Mouse (Mus musculus): ENCODE data around the gene Birc2. TPM values are rescaled to one million over a fixed set of nuclear protein-coding genes. Genes with fewer than 3 reads are reported as not detected.

Birc2 gene
- polyA plus RNA-seq, 1 experiment from 2014 or later, result 45.9 TPM

DNA sequence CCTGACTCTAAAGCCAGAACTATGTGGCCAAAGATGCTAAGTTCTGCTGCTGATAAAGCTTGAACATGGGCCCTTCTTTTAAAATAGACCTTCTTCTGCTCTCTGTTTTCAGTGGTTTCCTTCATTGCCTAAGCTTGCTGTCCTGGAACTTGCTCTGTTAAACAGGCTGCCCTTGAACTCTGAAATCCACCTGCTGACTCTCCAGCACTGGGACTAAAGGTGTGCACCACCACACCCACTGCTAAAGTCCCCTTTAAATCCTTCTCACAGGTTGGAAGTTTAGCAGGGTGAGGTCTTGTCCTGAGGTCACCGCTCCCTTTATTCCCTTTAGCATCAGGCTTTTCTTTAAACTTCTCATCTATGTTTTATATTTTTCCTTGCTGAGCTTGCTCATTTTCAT lies 59.9 kb downstream of the Birc2 start:
- WGBS, result 93% methylated on average over 1 of the region's 1 CpGs
- 0 out of 2 replicates have a peak, but pooled peaks cover 3% of the 10 kb centered on the region for H3K36me3 ChIP-seq (replicated peaks; ENCODE audit: control insufficient read depth, insufficient read depth, low read depth, low read length)
- no peak for DNase-seq (ENCODE audit: low spot score)
- no peak overlapping the region for H3K4me3 ChIP-seq (ENCODE audit: low read depth, low read length)
- H3K27ac ChIP-seq (replicated peaks; ENCODE audit: low read depth, low read length), result no peak overlapping the region
- no peaks in the 10 kb centered on the region for H3K27me3 ChIP-seq (ENCODE audit: control insufficient read depth, insufficient read depth, low read length)
- no peak overlapping the region for H3K4me2 ChIP-seq (ENCODE audit: low read depth, low read length)
- ATAC-seq (replicated peaks; ENCODE audit: insufficient number of reproducible peaks, low FRiP score, low TSS enrichment, low read depth), result no peak
- H3K9me3 ChIP-seq (replicated peaks; ENCODE audit: control insufficient read depth, low read length), result no peaks in the 10 kb centered on the region
- no peak overlapping the region for H3K9ac ChIP-seq (replicated peaks; ENCODE audit: low read length)
- H3K4me1 ChIP-seq (ENCODE audit: control insufficient read depth, insufficient read depth, low read length), result no peaks in the 10 kb centered on the region

DNA sequence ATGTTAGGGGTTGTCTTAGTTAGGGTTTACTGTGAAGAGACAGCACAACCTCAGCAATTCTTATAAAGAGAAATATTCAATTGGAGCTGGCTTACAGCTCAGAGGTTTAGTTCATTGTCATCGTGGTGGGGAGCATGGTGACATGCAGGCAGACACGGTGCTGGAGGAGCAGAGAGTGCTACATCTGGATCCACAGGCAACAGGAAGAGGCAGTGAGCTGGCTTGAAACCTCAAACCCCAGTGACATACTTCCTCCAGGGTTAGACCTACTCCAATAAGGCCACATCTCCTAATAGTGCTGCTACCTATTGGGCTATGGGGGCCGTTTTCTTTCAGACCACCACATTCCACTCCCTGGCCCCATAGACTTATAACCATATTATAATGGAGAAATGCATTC lies 60.9 kb downstream of the Birc2 start:
- Histone ChIP-seq H3K9ac (replicated peaks; ENCODE audit: low read length) (no peak overlapping the region), H3K9me3 (replicated peaks; ENCODE audit: control insufficient read depth, low read length) (no peaks in the 10 kb centered on the region), H3K4me3 (ENCODE audit: low read depth, low read length) (no peak overlapping the region), H3K4me2 (ENCODE audit: low read depth, low read length) (no peak overlapping the region), H3K4me1 (ENCODE audit: control insufficient read depth, insufficient read depth, low read length) (no peaks in the 10 kb centered on the region), H3K27me3 (ENCODE audit: control insufficient read depth, insufficient read depth, low read length) (no peaks in the 10 kb centered on the region), H3K27ac (replicated peaks; ENCODE audit: low read depth, low read length) (no peak overlapping the region), H3K36me3 (replicated peaks; ENCODE audit: control insufficient read depth, insufficient read depth, low read depth, low read length) (0 out of 2 replicates have a peak, but pooled peaks cover 3% of the 10 kb centered on the region)
- DNase-seq (ENCODE audit: low spot score) (no peak), ATAC-seq (replicated peaks; ENCODE audit: insufficient number of reproducible peaks, low FRiP score, low TSS enrichment, low read depth) (no peak)
- 63% methylated on average over 3 of the region's 3 CpGs for WGBS

DNA sequence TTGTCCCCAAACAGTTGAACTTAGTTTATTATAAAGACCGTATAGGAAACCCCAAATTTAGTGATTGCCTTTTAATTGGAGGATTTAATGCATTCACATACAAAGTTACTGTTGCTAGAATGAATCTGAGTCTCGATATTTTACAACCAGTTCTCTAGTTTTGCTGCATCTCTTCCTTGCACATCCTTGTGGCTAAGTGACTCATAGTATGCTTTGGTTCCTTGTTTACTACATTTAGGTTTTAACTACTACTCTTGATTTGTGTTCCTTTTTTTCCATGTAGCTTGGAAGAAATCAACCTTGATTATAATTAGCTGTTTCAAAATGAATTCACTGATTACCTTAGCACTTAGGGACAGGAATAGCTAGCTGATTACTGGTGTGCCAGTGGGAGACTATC lies 61.9 kb downstream of the Birc2 start:
- WGBS, result 95% methylated on average over 2 of the region's 2 CpGs
- H3K27me3 ChIP-seq (ENCODE audit: control insufficient read depth, insufficient read depth, low read length), result no peaks in the 10 kb centered on the region
- DNase-seq (ENCODE audit: low spot score) (no peak), ATAC-seq (replicated peaks; ENCODE audit: insufficient number of reproducible peaks, low FRiP score, low TSS enrichment, low read depth) (no peak)
- no peaks in the 10 kb centered on the region for H3K4me1 ChIP-seq (ENCODE audit: control insufficient read depth, insufficient read depth, low read length)
- H3K4me2 ChIP-seq (ENCODE audit: low read depth, low read length), result no peak overlapping the region
- 0 out of 2 replicates have a peak, but pooled peaks cover 3% of the 10 kb centered on the region for H3K36me3 ChIP-seq (replicated peaks; ENCODE audit: control insufficient read depth, insufficient read depth, low read depth, low read length)
- no peaks in the 10 kb centered on the region for H3K9me3 ChIP-seq (replicated peaks; ENCODE audit: control insufficient read depth, low read length)
- no peak overlapping the region for H3K27ac ChIP-seq (replicated peaks; ENCODE audit: low read depth, low read length)
- no peak overlapping the region for H3K4me3 ChIP-seq (ENCODE audit: low read depth, low read length)
- H3K9ac ChIP-seq (replicated peaks; ENCODE audit: low read length), result no peak overlapping the region

DNA sequence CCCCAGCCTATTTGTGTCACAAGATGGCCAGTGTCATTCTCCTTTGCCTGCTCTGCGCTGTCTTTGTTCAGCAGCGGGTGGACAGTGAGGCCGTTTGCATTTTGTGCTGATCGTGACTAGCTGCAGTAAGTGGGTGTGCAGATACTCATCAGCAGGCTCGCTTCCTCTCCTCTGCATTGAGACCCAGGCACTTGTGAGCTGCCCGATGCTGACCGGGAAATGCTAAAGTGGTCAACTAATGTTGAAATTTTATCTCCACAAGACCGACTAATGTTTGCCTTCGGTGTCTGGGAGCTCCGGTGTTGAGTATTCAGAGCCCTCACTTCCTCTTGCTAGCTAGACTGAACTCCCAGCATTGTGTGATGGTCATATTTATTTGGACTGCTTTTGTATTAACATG lies 62.3 kb downstream of the Birc2 start:
- 90% methylated on average over 10 of the region's 10 CpGs for WGBS

GRCm38 (mm10) chr9:7773686-7774085 lies 63.2 kb downstream of the Birc2 start:
- WGBS, result 95% methylated on average over 5 of the region's 5 CpGs

More for the DNA sequence above, 62.3 kb downstream of the Birc2 start:
- Histone ChIP-seq H3K27me3 (ENCODE audit: control insufficient read depth, insufficient read depth, low read length) (no peaks in the 10 kb centered on the region), H3K4me2 (ENCODE audit: low read depth, low read length) (no peak overlapping the region), H3K9ac (replicated peaks; ENCODE audit: low read length) (no peak overlapping the region), H3K36me3 (replicated peaks; ENCODE audit: control insufficient read depth, insufficient read depth, low read depth, low read length) (0 out of 2 replicates have a peak, but pooled peaks cover 3% of the 10 kb centered on the region), H3K9me3 (replicated peaks; ENCODE audit: control insufficient read depth, low read length) (no peaks in the 10 kb centered on the region), H3K4me3 (ENCODE audit: low read depth, low read length) (no peak overlapping the region), H3K4me1 (ENCODE audit: control insufficient read depth, insufficient read depth, low read length) (no peaks in the 10 kb centered on the region), H3K27ac (replicated peaks; ENCODE audit: low read depth, low read length) (no peak overlapping the region)
- DNase-seq (ENCODE audit: low spot score) (no peak), ATAC-seq (replicated peaks; ENCODE audit: insufficient number of reproducible peaks, low FRiP score, low TSS enrichment, low read depth) (no peak)

GRCm38 (mm10) chr9:7772773-7773454 lies 64.0 kb downstream of the Birc2 start:
- H3K27ac ChIP-seq (replicated peaks; ENCODE audit: low read depth, low read length), result no peak overlapping the region
- WGBS, result 82% methylated on average over 4 of the region's 4 CpGs
- no peak for DNase-seq (ENCODE audit: low spot score)
- H3K27me3 ChIP-seq (ENCODE audit: control insufficient read depth, insufficient read depth, low read length), result no peaks in the 10 kb centered on the region
- no peak for ATAC-seq (replicated peaks; ENCODE audit: insufficient number of reproducible peaks, low FRiP score, low TSS enrichment, low read depth)
- H3K4me1 ChIP-seq (ENCODE audit: control insufficient read depth, insufficient read depth, low read length), result no peaks in the 10 kb centered on the region
- no peaks in the 10 kb centered on the region for H3K9me3 ChIP-seq (replicated peaks; ENCODE audit: control insufficient read depth, low read length)
- H3K4me2 ChIP-seq (ENCODE audit: low read depth, low read length), result no peak overlapping the region
- peaks cover 3% of the 10 kb centered on the region; the same call in 1 of the 2 replicates for H3K36me3 ChIP-seq (replicated peaks; ENCODE audit: control insufficient read depth, insufficient read depth, low read depth, low read length)
- H3K4me3 ChIP-seq (ENCODE audit: low read depth, low read length), result no peak overlapping the region
- no peak overlapping the region for H3K9ac ChIP-seq (replicated peaks; ENCODE audit: low read length)

More at GRCm38 (mm10) chr9:7773686-7774085, 63.2 kb downstream of the Birc2 start:
- no peaks in the 10 kb centered on the region for H3K9me3 ChIP-seq (replicated peaks; ENCODE audit: control insufficient read depth, low read length)
- H3K27ac ChIP-seq (replicated peaks; ENCODE audit: low read depth, low read length), result no peak overlapping the region
- no peak overlapping the region for H3K4me3 ChIP-seq (ENCODE audit: low read depth, low read length)
- peaks cover 3% of the 10 kb centered on the region; the same call in 1 of the 2 replicates for H3K36me3 ChIP-seq (replicated peaks; ENCODE audit: control insufficient read depth, insufficient read depth, low read depth, low read length)
- no peaks in the 10 kb centered on the region for H3K4me1 ChIP-seq (ENCODE audit: control insufficient read depth, insufficient read depth, low read length)
- H3K27me3 ChIP-seq (ENCODE audit: control insufficient read depth, insufficient read depth, low read length), result no peaks in the 10 kb centered on the region
- no peak for DNase-seq (ENCODE audit: low spot score)
- H3K9ac ChIP-seq (replicated peaks; ENCODE audit: low read length), result no peak overlapping the region
- H3K4me2 ChIP-seq (ENCODE audit: low read depth, low read length), result no peak overlapping the region
- no peak for ATAC-seq (replicated peaks; ENCODE audit: insufficient number of reproducible peaks, low FRiP score, low TSS enrichment, low read depth)

DNA sequence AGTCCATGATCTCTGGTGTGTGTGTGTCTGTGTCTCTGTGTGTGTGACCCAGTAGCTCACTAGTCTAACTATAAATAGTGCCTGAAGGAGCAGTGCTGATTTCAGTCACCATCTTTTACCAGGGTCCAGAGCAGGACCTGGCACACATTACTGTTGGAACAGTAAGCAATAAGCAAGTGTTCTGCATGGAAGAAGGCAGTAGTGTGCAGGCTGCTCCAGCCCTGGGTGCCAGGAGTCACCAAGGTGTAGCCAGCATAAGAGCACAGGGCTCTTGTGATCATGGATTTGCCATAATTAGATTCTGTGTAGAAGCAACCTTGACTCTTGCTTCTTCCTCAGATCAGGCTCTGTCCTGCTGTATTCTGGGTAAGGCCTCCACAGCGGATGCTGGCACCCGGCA lies 64.5 kb downstream of the Birc2 start:
- ATAC-seq (replicated peaks; ENCODE audit: insufficient number of reproducible peaks, low FRiP score, low TSS enrichment, low read depth) (no peak), DNase-seq (ENCODE audit: low spot score) (no peak)
- peaks cover 3% of the 10 kb centered on the region; the same call in 1 of the 2 replicates for H3K36me3 ChIP-seq (replicated peaks; ENCODE audit: control insufficient read depth, insufficient read depth, low read depth, low read length)
- no peak overlapping the region for H3K4me2 ChIP-seq (ENCODE audit: low read depth, low read length)
- H3K9me3 ChIP-seq (replicated peaks; ENCODE audit: control insufficient read depth, low read length), result no peaks in the 10 kb centered on the region
- no peaks in the 10 kb centered on the region for H3K4me1 ChIP-seq (ENCODE audit: control insufficient read depth, insufficient read depth, low read length)
- no peak overlapping the region for H3K4me3 ChIP-seq (ENCODE audit: low read depth, low read length)
- H3K27me3 ChIP-seq (ENCODE audit: control insufficient read depth, insufficient read depth, low read length), result no peaks in the 10 kb centered on the region
- 85% methylated on average over 2 of the region's 2 CpGs for WGBS
- H3K9ac ChIP-seq (replicated peaks; ENCODE audit: low read length), result no peak overlapping the region
- no peak overlapping the region for H3K27ac ChIP-seq (replicated peaks; ENCODE audit: low read depth, low read length)

GRCm38 (mm10) chr9:7769491-7769890 lies 67.4 kb downstream of the Birc2 start:
- WGBS, result 87% methylated on average over 5 of the region's 5 CpGs
- H3K9me3 ChIP-seq (replicated peaks; ENCODE audit: control insufficient read depth, low read length), result no peaks in the 10 kb centered on the region
- no peak for DNase-seq (ENCODE audit: low spot score)
- H3K27me3 ChIP-seq (ENCODE audit: control insufficient read depth, insufficient read depth, low read length), result no peaks in the 10 kb centered on the region
- H3K9ac ChIP-seq (replicated peaks; ENCODE audit: low read length), result no peak overlapping the region
- H3K36me3 ChIP-seq (replicated peaks; ENCODE audit: control insufficient read depth, insufficient read depth, low read depth, low read length), result peaks cover 3% of the 10 kb centered on the region; the same call in 1 of the 2 replicates
- H3K27ac ChIP-seq (replicated peaks; ENCODE audit: low read depth, low read length), result no peak overlapping the region
- no peak overlapping the region for H3K4me3 ChIP-seq (ENCODE audit: low read depth, low read length)
- no peak for ATAC-seq (replicated peaks; ENCODE audit: insufficient number of reproducible peaks, low FRiP score, low TSS enrichment, low read depth)
- no peaks in the 10 kb centered on the region for H3K4me1 ChIP-seq (ENCODE audit: control insufficient read depth, insufficient read depth, low read length)
- no peak overlapping the region for H3K4me2 ChIP-seq (ENCODE audit: low read depth, low read length)
